Mouse (Mus musculus): ENCODE measurements around the gene Shank2.
A peak's percentile ranks its signal among the peaks of the same experiment; 100 is the strongest.

DNA sequence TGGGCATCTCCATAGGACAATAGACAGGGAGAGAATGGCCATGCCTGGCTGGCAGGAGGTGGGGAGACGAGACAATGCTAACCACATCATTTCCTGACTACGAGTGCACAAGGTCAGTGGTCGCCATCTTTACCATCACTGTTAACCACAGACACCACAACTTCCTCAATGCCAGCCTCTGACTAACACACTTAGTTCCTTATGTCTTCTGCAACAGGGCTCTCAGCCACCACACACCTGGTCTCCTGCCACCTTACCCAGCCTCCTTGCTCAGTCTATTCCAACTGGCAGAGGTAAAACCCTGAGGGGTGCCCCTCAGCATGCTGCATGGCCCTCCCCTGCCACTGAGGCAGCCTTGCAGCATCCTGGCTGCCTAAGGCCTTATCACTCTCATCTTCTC lies 445.4 kb downstream of the Shank2 start:
- TF ChIP-seq ZC3H11A (IDR thresholded peaks at IDR 0.05; ENCODE audit: low read depth, low read length) (no peak), NRF1 (IDR thresholded peaks at IDR 0.05; ENCODE audit: insufficient read depth, low read depth, low read length, poor library complexity, severe bottlenecking) (no peak), POLR2A (IDR thresholded peaks at IDR 0.05; ENCODE audit: control insufficient read depth in 1 of 2, insufficient read depth in 1 of 2, low read depth in 1 of 2, low read length in 2 of 2, poor library complexity in 1 of 2) (no peak), CTCF (IDR thresholded peaks at IDR 0.05 in 2 of 3, conservative IDR thresholded peaks at IDR 0.05 in 1 of 3; ENCODE audit: control insufficient read depth in 1 of 3, insufficient read depth in 1 of 3, low read depth in 2 of 3, low read length in 3 of 3, poor library complexity in 1 of 3, severe bottlenecking in 1 of 3) (no peak), CHD1 (IDR thresholded peaks at IDR 0.05; ENCODE audit: low read depth, low read length) (no peak), POLR2AphosphoS2 (IDR thresholded peaks at IDR 0.05; ENCODE audit: low read length) (no peak), UBTF (IDR thresholded peaks at IDR 0.05; ENCODE audit: borderline replicate concordance, insufficient read depth, low read depth, low read length) (no peak), MAX (IDR thresholded peaks at IDR 0.05; ENCODE audit: low read length) (no peak; the same call in 1 of the 2 replicates), USF1 (IDR thresholded peaks at IDR 0.05; ENCODE audit: low read depth, low read length) (no peak), MXI1 (IDR thresholded peaks at IDR 0.05; ENCODE audit: low read depth, low read length) (peak; percentile 48; the same call in 1 of the 2 replicates), MAFK (IDR thresholded peaks at IDR 0.05; ENCODE audit: borderline replicate concordance, low read depth, low read length) (peak; percentile 81), RCOR1 (IDR thresholded peaks at IDR 0.05; ENCODE audit: low read depth, low read length) (peak; percentile 81), MEF2A (IDR thresholded peaks at IDR 0.05; ENCODE audit: extremely low read depth, insufficient replicate concordance, low read depth, low read length, poor library complexity, severe bottlenecking) (no peak)
